8 mouse cellular contexts compared by ENCODE assay signal in the genomic region with DNA sequence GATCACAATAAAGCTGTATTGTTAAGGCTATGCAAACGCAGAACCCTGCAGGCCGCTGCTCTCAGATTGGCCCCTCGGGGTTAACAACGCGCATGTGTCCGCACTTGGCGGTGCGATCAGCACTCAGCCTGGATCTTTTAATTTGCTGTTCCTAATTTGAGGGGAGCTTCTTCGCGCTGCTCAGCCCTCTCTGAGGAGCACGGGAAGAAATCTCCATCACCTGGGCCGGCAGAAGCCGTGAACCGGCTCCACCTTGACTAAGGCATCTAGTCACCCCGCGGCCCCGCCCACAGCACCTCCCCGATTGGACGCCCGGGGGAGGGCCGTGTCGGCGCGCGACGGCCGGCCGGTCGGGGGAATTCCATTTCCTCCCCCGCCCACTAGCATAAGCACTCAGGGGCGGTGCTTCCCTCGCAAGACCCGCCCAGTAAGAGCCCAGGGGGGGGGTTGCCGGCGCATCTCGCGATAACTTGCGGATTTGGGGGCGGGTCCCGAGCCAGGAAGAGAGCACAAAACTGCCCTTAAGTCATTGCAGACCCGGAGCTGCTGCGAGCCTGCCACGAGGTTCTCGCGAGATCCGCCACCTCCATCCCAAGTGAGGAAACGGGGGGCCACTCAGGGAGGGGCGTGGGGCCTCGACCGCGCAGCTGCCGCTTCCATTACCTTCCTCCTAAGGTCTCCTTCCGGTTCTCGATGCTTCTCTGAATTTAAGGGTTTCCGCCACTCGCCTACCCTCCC. TPM values are rescaled to one million over a fixed set of nuclear protein-coding genes. Genes with fewer than 3 reads are reported as not detected.
DNase-seq lines count a peak whose midpoint lies in the region; ATAC-seq and TF ChIP-seq lines count a peak whose summit lies in the region.

A gene (plus strand): TSS at position 392 of the 738 bp plus-strand sequence.

- WGBS in hindbrain, postnatal 0 days, result under 1% methylated on average over 52 of the region's 56 CpGs

- H3K9me3 ChIP-seq in hindbrain, postnatal 0 days (ENCODE audit: low read length), result no peaks in the 10 kb centered on the region

- ATAC-seq in common myeloid progenitor, adult 5-6 weeks (replicated peaks; ENCODE audit: low read depth, poor library complexity, severe bottlenecking), result peak; percentile 76
- ATAC-seq in hindbrain, postnatal 0 days, result peak; percentile 96
- peak; percentile 68 for ATAC-seq in megakaryocyte, adult 5-6 weeks (ENCODE audit: poor library complexity, severe bottlenecking)

- peak; percentile 100 for DNase-seq in ZHBTc4 (ENCODE audit: low read depth, low spot score)
- peak; percentile 99 for DNase-seq in gastrocnemius, adult 2 months
- peak; percentile 99 for DNase-seq in hindbrain, postnatal 0 days (ENCODE audit: low spot score)
- peak; percentile 98 to 99 for DNase-seq in left cerebral cortex, adult 2 months (ENCODE audit: extremely low spot score in 1 of 2, low spot score in 2 of 2)
- peak; percentile 98 to 99 for DNase-seq in right cerebral cortex, adult 2 months (ENCODE audit: low spot score in 2 of 2)
- DNase-seq in urinary bladder, postnatal 14 days (ENCODE audit: low spot score), result peak; percentile 99

- H3K9ac ChIP-seq in hindbrain, postnatal 0 days (replicated peaks; ENCODE audit: low read length), result peak within 1 kb of the TSS; percentile 81

- H3K4me3 ChIP-seq in gastrocnemius, adult 2 months, result peak within 1 kb of the TSS; percentile 97
- H3K4me3 ChIP-seq in hindbrain, postnatal 0 days (ENCODE audit: low read length), result peak within 1 kb of the TSS; percentile 96
- peak within 1 kb of the TSS; percentile 87 for H3K4me3 ChIP-seq in left cerebral cortex, adult 2 months

- TF ChIP-seq CTCF in gastrocnemius, adult 2 months (IDR thresholded peaks at IDR 0.05), result no peak
- TF ChIP-seq CTCF in hindbrain, postnatal 0 days (IDR thresholded peaks at IDR 0.05; ENCODE audit: low read depth), result no peak
- TF ChIP-seq CTCF in left cerebral cortex, adult 2 months (IDR thresholded peaks at IDR 0.05), result no peak

- intact Hi-C loops in gastrocnemius, adult 2 months (cut with DNase I), result loop anchor here (1.0 to 5.0 kb wide), 3 partner anchors 15 to 79 kb away; a partner anchor contains a TSS
- intact Hi-C loops in left cerebral cortex, adult 2 months (cut with DNase I), result loop anchor here (1.0 to 10.0 kb wide), 4 partner anchors 15 to 1203 kb away; a partner anchor contains a TSS

- H3K27ac ChIP-seq in gastrocnemius, adult 2 months, result peak within 1 kb of the TSS; percentile 99
- peak within 1 kb of the TSS; percentile 99 for H3K27ac ChIP-seq in hindbrain, postnatal 0 days
- peak within 1 kb of the TSS; percentile 99 for H3K27ac ChIP-seq in left cerebral cortex, adult 2 months

- peak within 1 kb of the TSS; percentile 77 for H3K4me2 ChIP-seq in hindbrain, postnatal 0 days (ENCODE audit: low read depth, low read length)

- no peaks in the 10 kb centered on the region for H3K4me1 ChIP-seq in hindbrain, postnatal 0 days (ENCODE audit: insufficient read depth, low read length)

- no peaks in the 10 kb centered on the region for H3K27me3 ChIP-seq in hindbrain, postnatal 0 days (ENCODE audit: insufficient read depth, low read length)

- no peaks in the 10 kb centered on the region for H3K36me3 ChIP-seq in hindbrain, postnatal 0 days (ENCODE audit: insufficient read depth, low read length)

RNA-seq across cellular contexts. Expression of the gene that starts here (rescaled TPM):
- 485 and 753 TPM in 2 replicates for total RNA-seq in common myeloid progenitor, adult 5-6 weeks (2017)
- total RNA-seq in gastrocnemius, adult 2 months (2021), result 100 to 1,000 TPM; 327 TPM
- total RNA-seq in hindbrain, postnatal 0 days (2014; rRNA removed), result 581 and 632 TPM in 2 replicates
- polyA plus RNA-seq in hindbrain, postnatal 0 days (2015; fragmentation: Nextera tagmentation; extraction: Ambion mirVana), result 321 and 336 TPM in 2 replicates
- total RNA-seq in left cerebral cortex, adult 2 months (2021), result 100 to 1,000 TPM; 225 to 229 TPM
- total RNA-seq in megakaryocyte, adult 5-6 weeks (2015), result 591 and 690 TPM in 2 replicates
- 864 and 938 TPM in 2 replicates for total RNA-seq in megakaryocyte, adult 5-6 weeks (2017)

Comparison
In these comparisons a context has a peak if more than half of its experiments do, and no peak if none do; other contexts are left out.
1. Peak in every context shown above with its lines: DNase-seq, ATAC-seq, H3K4me3 ChIP-seq and H3K27ac ChIP-seq.